Mouse (Mus musculus): ENCODE measurements at regions not wholly inside any gene's neighbourhood (a gene's known extent, or its start where the extent isn't known, plus 50 kb on each side); places are given as distances from the start of the nearest gene placed in this dataset.

- Histone ChIP-seq H3K4me3 (replicated peaks; ENCODE audit: insufficient read depth, low read depth, low read length) (no peak overlapping the region), H3K27me3 (ENCODE audit: control insufficient read depth, insufficient read depth, low read length) (no peaks in the 10 kb centered on the region; the same call in 1 of the 2 replicates), H3K4me1 (ENCODE audit: control insufficient read depth, insufficient read depth, low read length) (no peaks in the 10 kb centered on the region), H3K27ac (ENCODE audit: insufficient read depth, low read length) (no peak overlapping the region)
- TF ChIP-seq CTCF (IDR thresholded peaks at IDR 0.05; ENCODE audit: borderline replicate concordance, insufficient read depth, low read depth, low read length) (no peak), POLR2A (IDR thresholded peaks at IDR 0.05; ENCODE audit: borderline replicate concordance, insufficient read depth, low read length) (no peak)
- DNase-seq: no peak
- WGBS: 70% methylated on average over 9 of the region's 9 CpGs
These were observed 226.0 kb upstream of the Kif2a start for GRCm38 (mm10) chr13:107247792-107248505.

GRCm38 (mm10) chr13:107246956-107247751 is 225.2 kb upstream of the Kif2a start:
- no peak for DNase-seq
- Histone ChIP-seq H3K27me3 (ENCODE audit: control insufficient read depth, insufficient read depth, low read length) (no peaks in the 10 kb centered on the region; the same call in 1 of the 2 replicates), H3K27ac (ENCODE audit: insufficient read depth, low read length) (no peak overlapping the region), H3K4me3 (replicated peaks; ENCODE audit: insufficient read depth, low read depth, low read length) (no peak overlapping the region), H3K4me1 (ENCODE audit: control insufficient read depth, insufficient read depth, low read length) (no peaks in the 10 kb centered on the region)
- WGBS: 31% methylated on average over 17 of the region's 17 CpGs
- TF ChIP-seq CTCF (IDR thresholded peaks at IDR 0.05; ENCODE audit: borderline replicate concordance, insufficient read depth, low read depth, low read length): no peak

GRCm38 (mm10) chr13:107244173-107244572 is 222.2 kb upstream of the Kif2a start:
- Histone ChIP-seq H3K4me1 (ENCODE audit: control insufficient read depth, insufficient read depth, low read length) (no peaks in the 10 kb centered on the region), H3K27ac (ENCODE audit: insufficient read depth, low read length) (no peak overlapping the region), H3K4me3 (replicated peaks; ENCODE audit: insufficient read depth, low read depth, low read length) (no peak overlapping the region), H3K27me3 (ENCODE audit: control insufficient read depth, insufficient read depth, low read length) (no peaks in the 10 kb centered on the region; the same call in 1 of the 2 replicates)
- TF ChIP-seq POLR2A (IDR thresholded peaks at IDR 0.05; ENCODE audit: borderline replicate concordance, insufficient read depth, low read length): no peak
- TF ChIP-seq CTCF (IDR thresholded peaks at IDR 0.05; ENCODE audit: borderline replicate concordance, insufficient read depth, low read depth, low read length): no peak
- DNase-seq: no peak
- 97% methylated on average over 3 of the region's 3 CpGs for WGBS

GRCm38 (mm10) chr13:107239035-107239387 is 217.1 kb upstream of the Kif2a start:
- Histone ChIP-seq H3K4me1 (ENCODE audit: control insufficient read depth, insufficient read depth, low read length) (no peaks in the 10 kb centered on the region), H3K27me3 (ENCODE audit: control insufficient read depth, insufficient read depth, low read length) (no peaks in the 10 kb centered on the region), H3K4me3 (replicated peaks; ENCODE audit: insufficient read depth, low read depth, low read length) (no peak overlapping the region), H3K27ac (ENCODE audit: insufficient read depth, low read length) (no peak overlapping the region)
- 66% methylated on average over 4 of the region's 4 CpGs for WGBS
- no peak for TF ChIP-seq CTCF (IDR thresholded peaks at IDR 0.05; ENCODE audit: borderline replicate concordance, insufficient read depth, low read depth, low read length)
- no peak for TF ChIP-seq POLR2A (IDR thresholded peaks at IDR 0.05; ENCODE audit: borderline replicate concordance, insufficient read depth, low read length)
- DNase-seq: no peak

- no peak overlapping the region for H3K27ac ChIP-seq (ENCODE audit: insufficient read depth, low read length)
- 83% methylated on average over 9 of the region's 9 CpGs for WGBS
These were observed 216.6 kb upstream of the Kif2a start for GRCm38 (mm10) chr13:107238364-107239034.

GRCm38 (mm10) chr13:107219456-107219855 is 197.5 kb upstream of the Kif2a start:
- Histone ChIP-seq H3K4me3 (replicated peaks; ENCODE audit: insufficient read depth, low read depth, low read length) (no peak overlapping the region), H3K27me3 (ENCODE audit: control insufficient read depth, insufficient read depth, low read length) (no peaks in the 10 kb centered on the region), H3K27ac (ENCODE audit: insufficient read depth, low read length) (no peak overlapping the region), H3K4me1 (ENCODE audit: control insufficient read depth, insufficient read depth, low read length) (peaks cover 19% of the 10 kb centered on the region; the same call in 1 of the 2 replicates)
- 35% methylated on average over 5 of the region's 5 CpGs for WGBS
- DNase-seq: peak; percentile 31 to 37
- TF ChIP-seq POLR2A (IDR thresholded peaks at IDR 0.05; ENCODE audit: borderline replicate concordance, insufficient read depth, low read length) (no peak), CTCF (IDR thresholded peaks at IDR 0.05; ENCODE audit: borderline replicate concordance, insufficient read depth, low read depth, low read length) (no peak)

More at GRCm38 (mm10) chr13:107238364-107239034, 216.6 kb upstream of the Kif2a start:
- no peak for DNase-seq
- Histone ChIP-seq H3K27me3 (ENCODE audit: control insufficient read depth, insufficient read depth, low read length) (no peaks in the 10 kb centered on the region), H3K4me3 (replicated peaks; ENCODE audit: insufficient read depth, low read depth, low read length) (no peak overlapping the region), H3K4me1 (ENCODE audit: control insufficient read depth, insufficient read depth, low read length) (no peaks in the 10 kb centered on the region)
- no peak for TF ChIP-seq POLR2A (IDR thresholded peaks at IDR 0.05; ENCODE audit: borderline replicate concordance, insufficient read depth, low read length)
- no peak for TF ChIP-seq CTCF (IDR thresholded peaks at IDR 0.05; ENCODE audit: borderline replicate concordance, insufficient read depth, low read depth, low read length)

GRCm38 (mm10) chr13:107218351-107218750 is 196.4 kb upstream of the Kif2a start:
- 6% methylated on average over 8 of the region's 8 CpGs for WGBS
- no peak overlapping the region for H3K27ac ChIP-seq (ENCODE audit: insufficient read depth, low read length)
- peaks cover 19% of the 10 kb centered on the region; the same call in 1 of the 2 replicates for H3K4me1 ChIP-seq (ENCODE audit: control insufficient read depth, insufficient read depth, low read length)
- no peaks in the 10 kb centered on the region for H3K27me3 ChIP-seq (ENCODE audit: control insufficient read depth, insufficient read depth, low read length)
- peak; percentile 71 to 86 for DNase-seq
- no peak overlapping the region for H3K4me3 ChIP-seq (replicated peaks; ENCODE audit: insufficient read depth, low read depth, low read length)
- TF ChIP-seq POLR2A (IDR thresholded peaks at IDR 0.05; ENCODE audit: borderline replicate concordance, insufficient read depth, low read length): no peak
- TF ChIP-seq CTCF (IDR thresholded peaks at IDR 0.05; ENCODE audit: borderline replicate concordance, insufficient read depth, low read depth, low read length): no peak

Data from cerebellum, adult 2 months (tissue).